Mouse (Mus musculus): Measurements from ENCODE around the gene Sufu.

Sufu gene

DNA sequence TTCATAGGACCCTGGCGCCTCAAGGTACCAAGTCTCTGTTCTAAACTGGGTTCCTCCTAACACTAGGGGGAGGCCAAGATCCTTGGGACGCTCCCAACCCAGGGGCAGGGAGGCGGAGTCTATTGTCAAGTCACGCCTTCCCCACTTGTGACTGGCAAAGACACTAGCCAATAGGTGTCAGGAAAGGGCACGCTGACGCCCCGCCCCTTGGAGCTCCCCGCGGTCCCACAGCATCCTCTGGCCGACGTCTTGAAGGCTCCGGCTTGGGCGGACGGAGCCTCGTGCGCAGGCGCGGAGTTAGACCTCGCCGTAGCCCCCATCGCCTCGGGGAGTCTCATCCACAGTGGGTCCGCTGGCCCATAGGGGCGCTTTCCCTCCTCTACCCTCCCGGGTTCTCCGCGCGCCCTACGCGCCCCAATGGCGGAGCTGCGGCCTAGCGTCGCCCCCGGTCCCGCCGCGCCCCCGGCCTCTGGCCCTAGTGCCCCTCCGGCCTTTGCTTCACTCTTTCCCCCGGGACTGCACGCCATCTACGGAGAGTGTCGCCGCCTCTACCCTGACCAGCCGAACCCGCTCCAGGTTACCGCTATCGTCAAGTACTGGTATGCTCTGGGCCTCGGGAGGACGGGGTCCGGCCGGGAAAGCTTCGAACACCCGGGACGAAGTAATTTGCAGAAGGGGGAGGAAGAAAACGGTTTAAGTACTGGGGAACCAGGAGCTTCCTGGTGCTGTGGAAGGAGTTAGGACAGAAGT is at the start of gene Sufu:
Sufu (plus strand) TSS at position 211 of the 750 bp plus-strand sequence.
- peak; percentile 99 for DNase-seq

DNA sequence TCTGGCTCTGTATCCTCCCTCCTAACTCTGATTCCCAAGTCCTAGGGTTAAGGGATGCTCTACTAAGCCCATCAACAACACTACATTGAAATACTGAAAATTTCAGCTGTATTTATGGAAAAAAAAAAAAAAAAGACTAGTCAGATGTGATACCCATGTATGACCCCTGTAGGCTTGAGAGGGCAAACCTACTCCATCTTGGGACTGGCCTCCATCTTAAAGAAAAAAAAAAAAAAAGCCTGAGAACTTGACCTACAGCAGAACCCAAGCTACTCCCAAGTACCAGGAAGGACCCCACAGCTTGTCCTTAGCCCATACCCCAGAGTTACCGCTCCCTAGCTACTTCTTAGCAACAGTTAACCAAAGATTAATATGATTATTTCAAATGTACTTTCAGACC is 49.5 kb upstream of the Sufu start:
- no peak for DNase-seq

DNA sequence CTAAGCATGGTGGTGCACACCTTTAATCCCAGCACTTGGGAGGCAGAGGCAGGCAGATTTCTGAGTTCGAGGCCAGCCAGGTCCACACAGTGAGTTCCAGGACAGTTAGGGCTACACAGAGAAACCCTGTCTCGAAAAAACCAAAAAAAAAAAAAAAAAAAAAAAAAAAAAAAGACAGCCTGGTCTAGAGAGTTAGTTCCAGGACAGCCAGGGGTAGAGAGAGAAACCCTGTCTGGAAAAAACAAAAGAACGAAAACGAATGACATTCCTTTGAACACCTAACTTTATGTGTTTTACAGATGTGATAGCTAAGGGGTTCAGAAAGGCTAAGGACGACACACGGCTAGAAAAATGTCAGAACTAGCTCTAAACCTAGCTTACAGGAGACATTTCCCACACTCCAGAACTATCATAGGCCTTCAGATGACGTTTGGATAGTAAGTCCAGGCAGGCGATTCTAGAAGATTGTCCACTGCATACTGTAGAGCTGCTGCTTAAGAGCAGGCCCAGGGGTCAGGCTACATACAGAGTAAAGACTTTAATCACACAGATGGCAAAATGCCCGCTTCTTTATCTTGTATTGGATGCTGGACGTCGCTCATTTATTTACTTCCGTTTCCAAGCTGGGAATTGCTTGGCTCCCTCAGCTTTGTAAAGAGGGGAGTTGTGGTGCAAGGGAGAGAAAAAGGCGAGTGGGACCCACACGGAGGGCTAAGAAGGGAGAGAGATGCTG is 48.6 kb upstream of the Sufu start:
- no peak for DNase-seq

GRCm38 (mm10) chr19:46348761-46349458 is 47.8 kb upstream of the Sufu start:
- peak; percentile 91 for DNase-seq

GRCm38 (mm10) chr19:46349550-46349949 is 47.1 kb upstream of the Sufu start:
- no peak for DNase-seq

- no peak for DNase-seq
These were observed 46.3 kb upstream of the Sufu start, which contains the start of gene 2310034G01Rik for GRCm38 (mm10) chr19:46350168-46350932. TSS of gene 2310034G01Rik (minus strand) at chr19:46350302.

- DNase-seq = peak; percentile 92
These were observed 40.0 kb upstream of the Sufu start for GRCm38 (mm10) chr19:46356701-46357138.

- no peak for DNase-seq
These were observed 39.1 kb upstream of the Sufu start for GRCm38 (mm10) chr19:46357344-46358280.

DNA sequence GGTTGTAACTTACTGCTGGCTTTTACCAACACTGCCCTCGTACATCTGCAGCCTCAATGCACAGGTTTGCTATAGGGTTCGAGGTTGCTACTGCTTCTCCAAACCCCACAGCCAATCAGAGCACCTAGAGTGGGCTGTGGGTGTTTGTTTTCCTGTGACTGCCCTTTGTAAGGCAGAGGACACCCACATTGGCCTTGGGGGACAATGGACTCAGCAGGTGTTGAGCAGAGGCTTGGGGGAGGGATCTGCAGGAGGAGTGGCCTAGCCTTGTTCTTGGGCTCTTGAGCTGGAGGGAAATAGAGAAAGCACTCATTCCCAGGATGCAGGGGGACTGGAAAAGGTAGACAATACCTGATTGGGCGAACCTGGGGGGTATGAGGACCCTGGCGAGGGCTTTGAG is 38.3 kb upstream of the Sufu start:
- DNase-seq = no peak

GRCm38 (mm10) chr19:46362104-46362503 is 34.6 kb upstream of the Sufu start:
- DNase-seq = no peak

DNA sequence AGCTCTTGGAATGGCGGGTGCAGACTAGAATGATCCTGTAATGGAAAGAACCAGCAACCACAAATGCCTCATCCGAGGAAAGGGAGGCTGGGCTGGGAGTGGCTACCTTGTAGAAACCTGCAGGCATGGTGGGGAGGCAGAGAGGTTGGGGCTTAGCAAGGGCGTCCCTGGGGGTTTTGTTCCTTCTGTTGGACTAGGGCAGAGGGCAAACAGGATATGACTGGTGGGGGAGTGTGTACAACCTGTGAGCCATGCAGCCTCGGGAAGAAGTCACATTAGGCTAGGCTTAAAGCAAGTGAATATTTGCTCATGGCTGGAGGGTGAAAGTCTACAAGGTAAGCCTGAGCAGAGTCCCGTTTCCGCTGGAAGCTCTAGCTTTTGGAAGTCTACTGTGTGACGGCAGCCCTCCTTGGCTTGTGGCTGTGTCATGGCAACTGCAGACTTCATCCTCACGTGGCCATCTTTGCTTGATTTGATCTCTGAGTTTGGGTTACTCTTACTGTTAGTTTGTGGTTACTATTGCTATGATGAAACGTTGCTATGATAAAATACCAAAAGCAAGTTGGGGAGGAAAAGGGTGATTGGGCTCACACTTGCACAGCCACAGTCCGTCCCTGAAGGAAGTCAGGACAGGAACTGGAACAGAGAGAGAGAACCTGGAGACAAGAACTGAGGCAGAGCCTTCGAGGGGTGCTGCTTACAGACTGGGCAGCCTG is 33.2 kb upstream of the Sufu start:
- DNase-seq = no peak

- DNase-seq = no peak
These were observed 28.7 kb upstream of the Sufu start for GRCm38 (mm10) chr19:46367798-46368590.

- peak; percentile 64 for DNase-seq
These were observed 27.5 kb upstream of the Sufu start for GRCm38 (mm10) chr19:46369204-46369603.

GRCm38 (mm10) chr19:46374477-46375088 is 22.1 kb upstream of the Sufu start:
- DNase-seq = no peak

- no peak for DNase-seq
These were observed 21.2 kb upstream of the Sufu start for GRCm38 (mm10) chr19:46375489-46375888.

DNA sequence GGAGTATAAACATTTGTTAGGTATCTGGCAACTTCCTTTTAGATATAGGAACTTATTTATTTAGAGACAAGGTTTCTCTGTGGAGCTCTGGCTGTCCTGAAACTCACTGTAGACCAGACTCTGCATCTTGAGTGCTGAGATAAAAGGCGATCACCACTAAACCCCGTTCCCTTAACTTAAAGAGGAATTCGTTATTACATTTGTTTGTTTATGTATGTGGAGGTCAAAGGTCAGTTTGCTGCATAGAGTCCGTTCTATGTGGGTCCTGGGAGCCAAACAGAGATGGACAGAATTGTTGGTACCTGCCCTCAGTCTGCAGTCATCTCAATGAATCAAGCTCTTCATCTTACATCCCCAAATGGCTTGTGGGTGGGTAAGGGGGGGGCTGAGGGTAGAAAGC is 20.8 kb upstream of the Sufu start:
- DNase-seq = no peak

DNA sequence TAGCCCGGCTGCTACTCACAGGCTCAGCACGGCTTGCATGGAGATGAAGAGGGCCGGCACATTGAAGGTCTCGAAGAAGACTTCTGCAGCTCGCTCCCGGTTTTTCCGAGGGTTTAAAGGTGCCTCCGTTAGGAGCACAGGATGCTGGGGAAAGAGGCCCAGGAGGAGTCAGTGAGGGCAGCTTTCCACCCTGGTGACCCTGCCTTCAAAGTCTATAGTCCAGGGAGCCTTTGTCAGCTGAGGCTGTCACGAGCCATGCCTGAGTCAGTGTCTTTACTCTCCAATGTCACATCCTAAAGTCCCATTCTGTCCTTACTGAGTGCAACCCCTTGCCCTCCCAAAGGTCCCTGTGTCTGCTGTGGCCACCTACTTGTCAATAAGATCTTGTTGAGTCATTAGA is 14.4 kb upstream of the Sufu start:
- no peak for DNase-seq

- DNase-seq = peak; percentile 28
These were observed 6.8 kb upstream of the Sufu start for GRCm38 (mm10) chr19:46389872-46390271.

DNA sequence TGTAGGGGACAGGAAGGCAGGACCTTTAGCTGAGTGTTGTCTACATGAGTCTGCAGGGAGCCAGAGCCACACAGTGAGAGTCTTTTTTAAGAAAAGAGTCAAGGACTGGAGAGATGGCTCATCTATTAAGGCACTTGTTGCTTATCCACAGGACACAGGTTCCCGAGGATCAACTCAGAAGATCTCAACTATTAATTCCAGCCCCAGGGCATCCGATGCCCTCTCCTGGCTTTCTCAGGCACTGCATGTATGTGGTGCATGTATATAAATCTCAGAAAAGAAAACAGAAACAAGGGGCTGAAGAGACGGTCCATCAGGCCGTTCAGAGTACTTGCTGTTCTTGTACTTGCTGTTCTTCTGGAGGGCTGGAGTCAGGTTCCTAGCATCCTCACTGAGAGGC is 4.7 kb upstream of the Sufu start:
- peak; percentile 70 for DNase-seq

- no peak for DNase-seq
These were observed 2.0 kb upstream of the Sufu start for GRCm38 (mm10) chr19:46394712-46395108.
